ENCODE assay signal across 9 mouse cellular contexts in genomic region chr13:40885935-40886642, GRCm38 (mm10). TPM values are rescaled to one million over a fixed set of nuclear protein-coding genes. Genes with fewer than 3 reads are reported as not detected.
DNase-seq lines count a peak whose midpoint lies in the region; ATAC-seq lines count a peak whose summit lies in the region.
"Had no signal": no experiment of that assay in that cellular context is flagged by ENCODE, and none has a peak within 500 bp of the region (broad histone marks: within the 10 kb centered on the region; RNA-seq: fewer than 3 reads in every experiment).

No protein-coding gene starts in this region.

- H3K4me2 ChIP-seq in forebrain, embryonic 13.5 days, result peak overlapping the region; percentile 66
- peak overlapping the region; percentile 63 for H3K4me2 ChIP-seq in limb, embryonic 12.5 days
- H3K4me2 ChIP-seq in neural tube, embryonic 15.5 days, result peak overlapping the region; percentile 62

- H3K4me3 ChIP-seq in forebrain, embryonic 13.5 days, result peak overlapping the region; percentile 42; the same call in 1 of the 2 replicates
- H3K4me3 ChIP-seq in limb, embryonic 12.5 days (replicated peaks), result peak overlapping the region; percentile 36
- H3K4me3 ChIP-seq in neural tube, embryonic 15.5 days (replicated peaks), result peak overlapping the region; percentile 36

- H3K9me3 ChIP-seq in forebrain, embryonic 13.5 days (replicated peaks), result no peaks in the 10 kb centered on the region
- no peaks in the 10 kb centered on the region for H3K9me3 ChIP-seq in limb, embryonic 12.5 days
- H3K9me3 ChIP-seq in neural tube, embryonic 15.5 days (replicated peaks), result no peaks in the 10 kb centered on the region

- H3K4me1 ChIP-seq in forebrain, embryonic 13.5 days, result peaks cover 31% of the 10 kb centered on the region
- H3K4me1 ChIP-seq in limb, embryonic 12.5 days (replicated peaks), result peaks cover 19% of the 10 kb centered on the region
- peaks cover 32% of the 10 kb centered on the region for H3K4me1 ChIP-seq in neural tube, embryonic 15.5 days

- DNase-seq in lung, adult 18-20 months, result peak; percentile 35 to 37
- DNase-seq in lung, postnatal 4 days, result no peak
- DNase-seq in cerebellum, adult 9-11 months, result no peak
- no peak for DNase-seq in layer of hippocampus, adult 9-11 months
- DNase-seq in layer of hippocampus, adult 8-10 months (ENCODE audit: low spot score in 2 of 2), result no peak
- DNase-seq: adrenal gland, adult 8-10 months had no signal

- no peak overlapping the region for H3K27ac ChIP-seq in forebrain, embryonic 13.5 days
- H3K27ac ChIP-seq in limb, embryonic 12.5 days, result no peak overlapping the region
- H3K27ac ChIP-seq in neural tube, embryonic 15.5 days (replicated peaks), result no peak overlapping the region

- peak overlapping the region; percentile 64; the same call in 1 of the 2 replicates for H3K9ac ChIP-seq in forebrain, embryonic 13.5 days
- H3K9ac ChIP-seq in limb, embryonic 12.5 days (replicated peaks), result no peak overlapping the region; the same call in 1 of the 2 replicates
- H3K9ac ChIP-seq in neural tube, embryonic 15.5 days (replicated peaks), result no peak overlapping the region

- ATAC-seq in forebrain, embryonic 13.5 days, result no peak; the same call in 1 of the 2 replicates
- no peak for ATAC-seq in limb, embryonic 12.5 days (ENCODE audit: insufficient number of reproducible peaks, insufficient read depth, low FRiP score, low TSS enrichment, low read depth)
- ATAC-seq in neural tube, embryonic 15.5 days (ENCODE audit: low FRiP score), result no peak

- H3K36me3 ChIP-seq in forebrain, embryonic 13.5 days (ENCODE audit: poor library complexity, severe bottlenecking), result no peaks in the 10 kb centered on the region
- no peaks in the 10 kb centered on the region for H3K36me3 ChIP-seq in limb, embryonic 12.5 days
- no peaks in the 10 kb centered on the region for H3K36me3 ChIP-seq in neural tube, embryonic 15.5 days

- no peaks in the 10 kb centered on the region for H3K27me3 ChIP-seq in forebrain, embryonic 13.5 days
- peaks cover 6% of the 10 kb centered on the region; the same call in 1 of the 2 replicates for H3K27me3 ChIP-seq in limb, embryonic 12.5 days
- 0 out of 2 replicates have a peak, but pooled peaks cover 2% of the 10 kb centered on the region for H3K27me3 ChIP-seq in neural tube, embryonic 15.5 days (replicated peaks)

- WGBS in forebrain, embryonic 13.5 days, result 46% methylated on average over 10 of the region's 10 CpGs
- WGBS in limb, embryonic 12.5 days, result 44% methylated on average over 10 of the region's 10 CpGs
- 44% methylated on average over 10 of the region's 10 CpGs for WGBS in neural tube, embryonic 15.5 days

RNA-seq across cellular contexts. Expression of gene Gcnt2, which starts 26.5 kb away (rescaled TPM):
- 2.8 and 3.1 TPM in 2 replicates for polyA plus RNA-seq in forebrain, embryonic 13.5 days (2015; fragmentation: Nextera tagmentation; extraction: Ambion mirVana)
- polyA plus RNA-seq in limb, embryonic 12.5 days (2016; fragmentation: Nextera tagmentation; extraction: Ambion mirVana), result 2.1 and 2.2 TPM in 2 replicates
- polyA plus RNA-seq in neural tube, embryonic 15.5 days (2015; fragmentation: Nextera tagmentation; extraction: Ambion mirVana), result 5.6 and 6.2 TPM in 2 replicates
- 10 to 100 TPM; 14.9 to 21.2 (median 18.1) TPM for total RNA-seq in layer of hippocampus, adult 8-10 months (2022)

Comparison
In these comparisons a context has a peak if more than half of its experiments do, and no peak if none do; other contexts are left out.
1. DNase-seq: peak in lung, adult 18-20 months (2 of 2); none in lung, postnatal 4 days (0 of 2), cerebellum, adult 9-11 months (single experiment), layer of hippocampus, adult 9-11 months (single experiment) and layer of hippocampus, adult 8-10 months (0 of 2).
2. Peak in every context shown above with its lines, with median percentiles within 50 percentile points of each other: H3K4me2 ChIP-seq and H3K4me3 ChIP-seq.